Mouse (Mus musculus) ovary, postnatal 36 days (tissue): Measurements from ENCODE around the gene Ankrd11.

Source experiments
- DNase-seq: peaks from one replicate; pipeline ENCODE4 v3.0.0; 2022; ENCODE audit warnings: low spot score, mixed read lengths

The Ankrd11 gene

GRCm38 (mm10) chr8:122961458-122961857, 80.6 kb downstream of the Ankrd11 start:
- no peak for DNase-seq

GRCm38 (mm10) chr8:122960932-122961331, 81.1 kb downstream of the Ankrd11 start:
- no peak for DNase-seq

GRCm38 (mm10) chr8:122960323-122960722, 81.8 kb downstream of the Ankrd11 start:
- no peak for DNase-seq

- DNase-seq, result no peak
Observed at GRCm38 (mm10) chr8:122955997-122956396, 86.1 kb downstream of the Ankrd11 start.

- DNase-seq, result no peak
Observed at GRCm38 (mm10) chr8:122955195-122955594, 86.9 kb downstream of the Ankrd11 start.

- no peak for DNase-seq
Observed at GRCm38 (mm10) chr8:122954090-122954799, 87.8 kb downstream of the Ankrd11 start.

- DNase-seq, result no peak
Observed at GRCm38 (mm10) chr8:122953028-122953427, 89.0 kb downstream of the Ankrd11 start.

GRCm38 (mm10) chr8:122951456-122951855, 90.6 kb downstream of the Ankrd11 start:
- DNase-seq, result no peak

- DNase-seq, result no peak
Observed at GRCm38 (mm10) chr8:122949701-122950100, 92.4 kb downstream of the Ankrd11 start.

GRCm38 (mm10) chr8:122945775-122946174, 96.3 kb downstream of the Ankrd11 start:
- no peak for DNase-seq

- no peak for DNase-seq
Observed at GRCm38 (mm10) chr8:122942803-122943713, 99.0 kb downstream of the Ankrd11 start.

GRCm38 (mm10) chr8:122938591-122938990, 103.5 kb downstream of the Ankrd11 start:
- no peak for DNase-seq

- no peak for DNase-seq
Observed at GRCm38 (mm10) chr8:122938170-122938569, 103.9 kb downstream of the Ankrd11 start.

- no peak for DNase-seq
Observed at GRCm38 (mm10) chr8:122937545-122938053, 104.5 kb downstream of the Ankrd11 start.

GRCm38 (mm10) chr8:122935912-122936311, 106.2 kb downstream of the Ankrd11 start:
- no peak for DNase-seq

- no peak for DNase-seq
Observed at GRCm38 (mm10) chr8:122935118-122935517, 107.0 kb downstream of the Ankrd11 start.

- DNase-seq, result no peak
Observed at GRCm38 (mm10) chr8:122933973-122934372, 108.1 kb downstream of the Ankrd11 start.

- no peak for DNase-seq
Observed at GRCm38 (mm10) chr8:122932561-122932959, 109.5 kb downstream of the Ankrd11 start.

GRCm38 (mm10) chr8:122931834-122932560, 110.1 kb downstream of the Ankrd11 start:
- no peak for DNase-seq

- DNase-seq, result no peak
Observed at GRCm38 (mm10) chr8:122928631-122929224, 113.3 kb downstream of the Ankrd11 start.

- no peak for DNase-seq
Observed at GRCm38 (mm10) chr8:122927841-122928240, 114.2 kb downstream of the Ankrd11 start.

GRCm38 (mm10) chr8:122926782-122927181, 115.3 kb downstream of the Ankrd11 start:
- DNase-seq, result no peak
